Mouse (Mus musculus): ENCODE measurements around the gene Zap70.

Zap70 gene

GRCm38 (mm10) chr1:36761568-36761967, at the start of gene Zap70:
TSS of gene Zap70 (plus strand) at chr1:36761798.
- no peak for DNase-seq (ENCODE audit: low read depth, low spot score)

DNA sequence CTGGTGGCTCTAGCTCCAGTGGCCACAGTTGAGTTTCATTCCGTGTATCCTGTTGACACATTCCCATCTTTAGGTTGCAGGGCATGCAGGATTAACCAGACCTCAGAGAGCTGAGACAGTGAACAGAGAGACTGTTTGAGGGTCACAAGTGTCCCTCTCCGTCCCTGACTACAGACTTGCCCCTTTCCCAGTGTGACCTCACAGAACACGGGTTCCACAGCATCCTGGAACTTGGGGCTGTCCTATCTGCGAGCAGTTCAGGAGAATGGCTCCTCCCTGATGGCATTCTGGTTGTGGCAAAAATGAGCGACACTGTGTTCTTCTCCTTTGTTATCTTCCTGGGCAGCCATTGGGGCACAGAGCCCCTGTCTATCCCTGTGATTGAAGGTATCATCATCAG, 47.3 kb upstream of the Zap70 start, which contains the start of gene Actr1b:
TSS of gene Actr1b (minus strand) at position 112 of the 400 bp plus-strand sequence.
- no peak for DNase-seq (ENCODE audit: low read depth, low spot score)

- no peak for DNase-seq (ENCODE audit: low read depth, low spot score)
Observed at GRCm38 (mm10) chr1:36718786-36719185, 42.8 kb upstream of the Zap70 start.

- peak; percentile 74 for DNase-seq (ENCODE audit: low read depth, low spot score)
Observed at GRCm38 (mm10) chr1:36723146-36724056, 38.2 kb upstream of the Zap70 start.

- DNase-seq (ENCODE audit: low read depth, low spot score): no peak
Observed at GRCm38 (mm10) chr1:36724057-36724431, 37.6 kb upstream of the Zap70 start.

- DNase-seq (ENCODE audit: low read depth, low spot score): peak; percentile 84
Observed at GRCm38 (mm10) chr1:36737300-36737699, 24.3 kb upstream of the Zap70 start.

DNA sequence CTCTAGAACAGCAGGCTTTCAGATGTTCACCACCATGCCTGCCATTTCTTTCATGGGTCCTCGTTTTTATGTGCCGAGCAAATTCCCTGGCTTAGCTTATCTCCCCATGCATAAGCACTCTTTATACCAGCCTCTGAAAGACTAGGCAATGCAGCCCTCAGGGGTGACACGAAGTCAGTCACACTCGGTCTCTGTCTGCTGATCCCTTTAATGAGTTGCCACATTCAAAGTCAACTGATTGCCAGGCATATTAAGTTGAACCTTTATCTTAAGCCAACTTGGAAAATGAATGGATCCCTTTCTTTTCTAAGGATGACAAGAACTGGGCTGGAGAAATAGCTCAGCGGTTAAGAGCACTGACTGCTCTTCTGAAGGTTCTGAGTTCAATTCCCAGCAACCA, 22.4 kb upstream of the Zap70 start:
- DNase-seq (ENCODE audit: low read depth, low spot score): no peak

GRCm38 (mm10) chr1:36743046-36743445, 18.6 kb upstream of the Zap70 start:
- DNase-seq (ENCODE audit: low read depth, low spot score): no peak

DNA sequence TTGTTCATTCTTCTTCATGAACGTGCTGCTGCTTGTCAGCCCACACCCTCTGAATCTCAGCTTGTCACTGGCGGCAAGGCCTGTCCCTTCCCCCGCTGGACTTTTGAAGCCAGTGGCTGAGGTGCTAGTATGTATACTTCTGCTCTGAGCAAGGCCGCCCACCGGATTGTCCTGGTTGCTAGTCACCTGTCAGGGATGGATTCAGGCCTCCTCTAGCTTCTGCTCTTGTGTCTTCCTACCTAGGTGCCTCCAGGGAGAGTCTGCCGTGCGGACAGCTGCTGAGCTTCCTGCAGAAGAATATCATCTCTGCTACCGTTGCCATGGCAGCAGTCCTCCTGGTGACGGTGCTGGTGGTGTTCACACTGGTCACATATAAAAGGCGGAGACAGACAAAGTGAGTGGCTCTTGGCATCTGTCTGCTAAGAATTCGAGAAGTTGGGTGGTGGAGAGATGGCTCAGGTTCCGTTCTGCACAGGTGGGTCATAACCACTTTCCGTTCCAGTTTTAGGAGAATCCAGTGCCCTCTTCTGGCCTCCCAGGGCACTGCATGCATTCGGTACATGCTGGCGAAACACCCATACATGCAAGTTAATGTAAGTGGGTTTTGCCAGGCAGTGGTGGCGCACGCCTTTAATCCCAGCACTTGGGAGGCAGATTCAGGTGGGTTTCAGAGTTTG, 17.2 kb upstream of the Zap70 start:
- DNase-seq (ENCODE audit: low read depth, low spot score): peak; percentile 81

GRCm38 (mm10) chr1:36745661-36746060, 15.9 kb upstream of the Zap70 start:
- DNase-seq (ENCODE audit: low read depth, low spot score): no peak

- DNase-seq (ENCODE audit: low read depth, low spot score): peak; percentile 38
Observed at GRCm38 (mm10) chr1:36746452-36746851, 15.1 kb upstream of the Zap70 start.

GRCm38 (mm10) chr1:36753932-36754675, 7.5 kb upstream of the Zap70 start:
- no peak for DNase-seq (ENCODE audit: low read depth, low spot score)

GRCm38 (mm10) chr1:36758553-36758952, 3.0 kb upstream of the Zap70 start:
- DNase-seq (ENCODE audit: low read depth, low spot score): no peak

- DNase-seq (ENCODE audit: low read depth, low spot score): no peak
Observed at GRCm38 (mm10) chr1:36759076-36759475, 2.5 kb upstream of the Zap70 start.

- no peak for DNase-seq (ENCODE audit: low read depth, low spot score)
Observed at GRCm38 (mm10) chr1:36760401-36760800, 1.2 kb upstream of the Zap70 start.

- DNase-seq (ENCODE audit: low read depth, low spot score): no peak
Observed at GRCm38 (mm10) chr1:36761061-36761460, 537 bp upstream of the Zap70 start.

DNA sequence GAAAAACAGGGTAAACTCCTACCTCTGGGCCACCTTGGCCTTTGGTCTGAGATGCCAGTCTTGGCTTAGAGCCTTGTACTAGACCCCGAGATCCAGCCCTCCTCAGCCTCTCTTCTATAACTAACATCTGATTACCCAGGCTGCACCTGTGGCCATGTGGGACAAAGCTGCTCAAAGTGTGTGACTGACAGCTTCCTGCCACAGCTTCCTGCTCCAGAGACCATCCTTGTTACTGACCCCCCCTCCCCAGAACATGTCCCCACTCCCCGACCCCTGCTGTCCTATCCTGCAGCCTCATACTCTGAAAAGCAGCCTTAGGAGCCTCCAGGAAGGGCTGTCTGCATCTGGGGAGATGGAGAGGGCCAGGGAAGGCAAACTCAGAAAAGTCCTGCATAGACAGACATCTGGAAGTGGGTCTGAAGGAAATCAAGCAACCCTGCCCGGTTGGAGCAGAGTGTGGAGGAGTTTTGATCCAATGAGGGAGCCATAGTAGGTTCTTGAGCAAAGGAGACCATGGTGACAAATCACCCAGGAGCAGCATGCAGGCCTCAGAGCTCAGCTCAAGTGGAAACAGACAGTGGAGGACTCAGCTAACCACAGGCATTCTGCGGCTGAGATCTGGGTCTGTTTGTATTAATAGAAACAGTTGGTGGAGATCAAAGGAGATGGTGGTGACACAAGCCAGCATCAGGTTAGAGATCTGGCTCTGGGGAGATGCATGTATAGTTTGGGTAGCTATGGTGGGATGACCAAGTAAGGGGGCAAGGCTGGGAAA, 5.0 kb downstream of the Zap70 start:
- peak; percentile 7 for DNase-seq (ENCODE audit: low read depth, low spot score)

DNA sequence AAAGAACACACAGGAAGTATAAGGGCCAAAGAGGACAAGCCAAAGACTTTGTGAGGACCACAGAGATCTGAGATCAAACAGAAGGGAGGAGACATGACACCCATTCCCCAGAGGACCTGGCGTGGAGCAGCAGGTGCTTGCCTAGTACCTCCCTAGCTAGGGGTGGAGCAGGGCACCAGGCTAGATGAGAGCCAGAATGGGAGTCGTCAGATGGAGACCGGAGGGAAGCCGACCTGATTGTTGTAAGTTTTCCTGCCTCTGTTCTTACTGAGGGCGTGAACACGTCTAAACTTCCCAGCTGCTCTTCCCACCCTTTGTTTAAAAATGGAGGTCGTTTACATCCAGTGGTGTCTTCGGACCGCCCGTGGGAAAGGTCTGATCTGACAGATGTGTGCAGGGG, 5.7 kb downstream of the Zap70 start:
- no peak for DNase-seq (ENCODE audit: low read depth, low spot score)

- no peak for DNase-seq (ENCODE audit: low read depth, low spot score)
Observed at GRCm38 (mm10) chr1:36768786-36769185, 7.2 kb downstream of the Zap70 start.

- no peak for DNase-seq (ENCODE audit: low read depth, low spot score)
Observed at GRCm38 (mm10) chr1:36769951-36770350, 8.4 kb downstream of the Zap70 start.

- peak; percentile 36 for DNase-seq (ENCODE audit: low read depth, low spot score)
Observed at GRCm38 (mm10) chr1:36770998-36771397, 9.4 kb downstream of the Zap70 start.
